Mouse (Mus musculus): ENCODE measurements at regions not wholly inside any gene's neighbourhood (a gene's known extent, or its start where the extent isn't known, plus 50 kb on each side); places are given as distances from the start of the nearest gene placed in this dataset.

- DNase-seq = no peak
Measured at GRCm38 (mm10) chr15:67048621-67049020, 547.9 kb upstream of the Lrrc6 start.

- no peak for DNase-seq
Measured at GRCm38 (mm10) chr15:67048148-67048547, 547.4 kb upstream of the Lrrc6 start.

- no peak for DNase-seq
Measured at GRCm38 (mm10) chr15:67045920-67046804, 545.5 kb upstream of the Lrrc6 start.

GRCm38 (mm10) chr15:67045329-67045728, 544.6 kb upstream of the Lrrc6 start:
- DNase-seq = peak; percentile 19

GRCm38 (mm10) chr15:67044806-67045205, 544.1 kb upstream of the Lrrc6 start:
- no peak for DNase-seq

GRCm38 (mm10) chr15:67042131-67042530, 541.4 kb upstream of the Lrrc6 start:
- no peak for DNase-seq

- peak; percentile 26 for DNase-seq
Measured at GRCm38 (mm10) chr15:67040229-67040628, 539.5 kb upstream of the Lrrc6 start.

- DNase-seq = peak; percentile 85
Measured at GRCm38 (mm10) chr15:67039421-67039907, 538.8 kb upstream of the Lrrc6 start.

- DNase-seq = no peak
Measured at GRCm38 (mm10) chr15:67037647-67038046, 536.9 kb upstream of the Lrrc6 start.

GRCm38 (mm10) chr15:67036341-67036740, 535.6 kb upstream of the Lrrc6 start:
- DNase-seq = no peak

- DNase-seq = no peak
Measured at GRCm38 (mm10) chr15:67033936-67034335, 533.2 kb upstream of the Lrrc6 start.

GRCm38 (mm10) chr15:67031866-67032526, 531.3 kb upstream of the Lrrc6 start:
- no peak for DNase-seq

GRCm38 (mm10) chr15:67030975-67031374, 530.3 kb upstream of the Lrrc6 start:
- DNase-seq = no peak

GRCm38 (mm10) chr15:67028161-67028560, 527.5 kb upstream of the Lrrc6 start:
- no peak for DNase-seq

GRCm38 (mm10) chr15:67027751-67028150, 527.0 kb upstream of the Lrrc6 start:
- no peak for DNase-seq

GRCm38 (mm10) chr15:67025746-67026145, 525.0 kb upstream of the Lrrc6 start:
- DNase-seq = no peak

GRCm38 (mm10) chr15:67024386-67024785, 523.7 kb upstream of the Lrrc6 start:
- no peak for DNase-seq

- DNase-seq = no peak
Measured at GRCm38 (mm10) chr15:67023081-67023480, 522.4 kb upstream of the Lrrc6 start.

- DNase-seq = no peak
Measured at GRCm38 (mm10) chr15:67021391-67021790, 520.7 kb upstream of the Lrrc6 start.

- no peak for DNase-seq
Measured at GRCm38 (mm10) chr15:67019891-67020290, 519.2 kb upstream of the Lrrc6 start.

GRCm38 (mm10) chr15:67019194-67019661, 518.5 kb upstream of the Lrrc6 start:
- DNase-seq = peak; percentile 20
